Mouse (Mus musculus): ENCODE results near the gene Olfr613.

DNA sequence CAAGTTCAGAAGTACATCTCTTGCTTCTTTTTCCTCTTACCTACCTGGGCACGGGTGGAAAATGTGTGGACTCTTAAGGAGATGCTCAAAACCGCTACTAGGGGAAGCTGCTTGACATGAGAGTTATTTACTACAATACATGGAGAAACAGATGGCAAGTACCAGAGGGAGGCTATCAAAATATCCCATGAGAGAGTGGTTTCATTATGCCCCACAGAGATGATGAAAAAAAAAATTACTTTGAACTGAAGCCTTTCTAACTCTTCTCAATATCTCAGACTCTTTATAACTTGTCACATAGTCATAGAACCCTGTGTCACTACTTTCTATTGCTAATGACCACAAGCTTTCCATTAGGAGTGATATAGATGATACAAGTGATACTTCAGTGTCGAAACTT is 21.2 kb downstream of the Olfr613 start, which contains the start of gene Olfr616:
- TF ChIP-seq MAFK (IDR thresholded peaks at IDR 0.05; ENCODE audit: insufficient read depth, low read depth, low read length) (no peak), HCFC1 (IDR thresholded peaks at IDR 0.05; ENCODE audit: borderline replicate concordance, insufficient read depth, low read length) (no peak), ZNF384 (IDR thresholded peaks at IDR 0.05; ENCODE audit: low read depth, low read length) (no peak)

Data from ES-E14 (cell line).